Mouse (Mus musculus) neural tube, embryonic 11.5 days (tissue): ENCODE data around the gene Prkcz. TPM values are rescaled to one million over a fixed set of nuclear protein-coding genes. Genes with fewer than 3 reads are reported as not detected.

Experiments
- ATAC-seq: fragments of 200-750 bp; cut with Nextera tagmentation; 2 replicates; pipeline ENCODE4 v1.8.0; 2017; ENCODE audit warnings: moderate number of reproducible peaks, mild to moderate bottlenecking, moderate TSS enrichment, moderate library complexity; ENCODE audit not compliant: insufficient read depth, low FRiP score, low TSS enrichment
- DNase-seq: peaks from one replicate; pipeline ENCODE4 v3.0.0-alpha.2; 2015; ENCODE audit warnings: low spot score
- H3K27ac ChIP-seq: fragments of 300-500 bp; sonication (generic); 2 replicates; pipeline ENCODE4 v1.5.1; 2014; ENCODE audit warnings: low read depth, mild to moderate bottlenecking, low read length
- H3K27me3 ChIP-seq: fragments of 300-500 bp; sonication (generic); 2 replicates; pipeline ENCODE4 v1.6.1; 2014; ENCODE audit warnings: mild to moderate bottlenecking, low read length, mixed read lengths; ENCODE audit not compliant: control insufficient read depth, insufficient read depth
- H3K36me3 ChIP-seq: fragments of 300-500 bp; sonication (generic); 2 replicates; pipeline ENCODE4 v1.6.1; 2014; ENCODE audit warnings: mild to moderate bottlenecking, low read length, moderate library complexity, mixed read lengths; ENCODE audit not compliant: control insufficient read depth, insufficient read depth
- H3K4me1 ChIP-seq: fragments of 300-500 bp; sonication (generic); 2 replicates; pipeline ENCODE4 v1.6.1; 2014; ENCODE audit warnings: low read length, mixed read lengths; ENCODE audit not compliant: control insufficient read depth, insufficient read depth
- H3K4me2 ChIP-seq: fragments of 300-500 bp; sonication (generic); 2 replicates; pipeline ENCODE4 v1.6.1; 2014; ENCODE audit warnings: low read depth, mild to moderate bottlenecking, moderate library complexity
- H3K4me3 ChIP-seq: fragments of 300-500 bp; sonication (generic); 2 replicates; pipeline ENCODE4 v1.5.1; 2014; ENCODE audit warnings: low read depth, low read length
- H3K9ac ChIP-seq: fragments of 300-500 bp; sonication (generic); 2 replicates; pipeline ENCODE4 v1.6.1; 2014; ENCODE audit warnings: mild to moderate bottlenecking, low read length
- H3K9me3 ChIP-seq: fragments of 300-500 bp; sonication (generic); 2 replicates; pipeline ENCODE4 v1.6.1; 2016; ENCODE audit warnings: low read length; ENCODE audit not compliant: control insufficient read depth
- WGBS: fragments of 180-500 bp; shearing (Covaris S2); extraction: QIAGEN DNeasy Blood & Tissue Kit; methylation state at CpG from one replicate; pipeline ENCODE4 v1.1.7; 2014; 5-methylcytosine and 5-hydroxymethylcytosine counted together
- polyA plus RNA-seq: library from polyadenylated mRNA; unstranded; fragments of >200 nt; fragmentation: Nextera tagmentation; extraction: Ambion mirVana; gene quantifications from 2 replicates; pipeline ENCODE4 v1.2.1, GENCODE M21; 2014

The Prkcz gene
- polyA plus RNA-seq, 1 experiment from 2014 or later: 22.7 TPM

GRCm38 (mm10) chr4:155221599-155222551, 139.3 kb downstream of the Prkcz start:
- Histone ChIP-seq H3K36me3 (no peaks in the 10 kb centered on the region; the same call in 1 of the 2 replicates), H3K9me3 (no peaks in the 10 kb centered on the region), H3K4me1 (peaks cover 45% of the 10 kb centered on the region), H3K9ac (peak overlapping the region; percentile 97), H3K4me3 (peak overlapping the region; percentile 96), H3K27ac (peak overlapping the region; percentile 80), H3K27me3 (no peaks in the 10 kb centered on the region), H3K4me2 (peak overlapping the region; percentile 100)
- DNase-seq (peak; percentile 66), ATAC-seq (no peak)
- under 1% methylated on average over 82 of the region's 93 CpGs for WGBS

- H3K4me3 ChIP-seq: peak overlapping the region; percentile 96
- H3K27me3 ChIP-seq: no peaks in the 10 kb centered on the region
- H3K4me1 ChIP-seq: peaks cover 53% of the 10 kb centered on the region
- H3K9me3 ChIP-seq: no peaks in the 10 kb centered on the region
- DNase-seq: no peak
- H3K9ac ChIP-seq: peak overlapping the region; percentile 97
- ATAC-seq: no peak
- no peaks in the 10 kb centered on the region; the same call in 1 of the 2 replicates for H3K36me3 ChIP-seq
- H3K27ac ChIP-seq: no peak overlapping the region
- under 1% methylated on average over 7 of the region's 7 CpGs for WGBS
- peak overlapping the region; percentile 100 for H3K4me2 ChIP-seq
These were observed 140.1 kb downstream of the Prkcz start for GRCm38 (mm10) chr4:155221106-155221505.

GRCm38 (mm10) chr4:155220213-155221100, 140.7 kb downstream of the Prkcz start:
- H3K27ac ChIP-seq: no peak overlapping the region
- H3K27me3 ChIP-seq: no peaks in the 10 kb centered on the region
- no peaks in the 10 kb centered on the region for H3K9me3 ChIP-seq
- ATAC-seq (no peak), DNase-seq (no peak)
- peaks cover 59% of the 10 kb centered on the region for H3K4me1 ChIP-seq
- H3K4me3 ChIP-seq: peak overlapping the region; percentile 96
- peak overlapping the region; percentile 100 for H3K4me2 ChIP-seq
- H3K36me3 ChIP-seq: no peaks in the 10 kb centered on the region; the same call in 1 of the 2 replicates
- H3K9ac ChIP-seq: peak overlapping the region; percentile 97
- 5% methylated on average over 14 of the region's 14 CpGs for WGBS

GRCm38 (mm10) chr4:155219271-155220212, 141.6 kb downstream of the Prkcz start:
- Histone ChIP-seq H3K9ac (peak overlapping the region; percentile 33), H3K4me3 (peak overlapping the region; percentile 96), H3K27ac (no peak overlapping the region), H3K9me3 (no peaks in the 10 kb centered on the region), H3K27me3 (no peaks in the 10 kb centered on the region), H3K4me1 (peaks cover 68% of the 10 kb centered on the region), H3K36me3 (no peaks in the 10 kb centered on the region; the same call in 1 of the 2 replicates), H3K4me2 (peak overlapping the region; percentile 100)
- ATAC-seq: no peak
- WGBS: 53% methylated on average over 12 of the region's 12 CpGs
- no peak for DNase-seq

GRCm38 (mm10) chr4:155218104-155218732, 142.9 kb downstream of the Prkcz start:
- WGBS: 68% methylated on average over 9 of the region's 9 CpGs
- H3K27ac ChIP-seq: no peak overlapping the region
- no peak for DNase-seq
- H3K4me2 ChIP-seq: peak overlapping the region; percentile 100
- H3K9ac ChIP-seq: no peak overlapping the region; the same call in 1 of the 2 replicates
- no peaks in the 10 kb centered on the region; the same call in 1 of the 2 replicates for H3K36me3 ChIP-seq
- ATAC-seq: no peak
- H3K9me3 ChIP-seq: no peaks in the 10 kb centered on the region
- peaks cover 76% of the 10 kb centered on the region for H3K4me1 ChIP-seq
- peak overlapping the region; percentile 96; the same call in 1 of the 2 replicates for H3K4me3 ChIP-seq
- H3K27me3 ChIP-seq: no peaks in the 10 kb centered on the region

GRCm38 (mm10) chr4:155217241-155218103, 143.7 kb downstream of the Prkcz start:
- H3K9me3 ChIP-seq: no peaks in the 10 kb centered on the region
- no peak overlapping the region for H3K9ac ChIP-seq
- H3K27me3 ChIP-seq: no peaks in the 10 kb centered on the region
- H3K4me2 ChIP-seq: peak overlapping the region; percentile 24; the same call in 1 of the 2 replicates
- DNase-seq (no peak), ATAC-seq (no peak)
- H3K4me1 ChIP-seq: peaks cover 76% of the 10 kb centered on the region
- WGBS: 43% methylated on average over 12 of the region's 12 CpGs
- H3K27ac ChIP-seq: no peak overlapping the region
- no peak overlapping the region; the same call in 1 of the 2 replicates for H3K4me3 ChIP-seq
- H3K36me3 ChIP-seq: no peaks in the 10 kb centered on the region; the same call in 1 of the 2 replicates
